Mouse (Mus musculus): Measurements from ENCODE around the gene Icam1. TPM values are rescaled to one million over a fixed set of nuclear protein-coding genes. Genes with fewer than 3 reads are reported as not detected.

Icam1 gene
- total RNA-seq, 2 experiments from 2014 or later: 3.1 to 3.4 TPM

DNA sequence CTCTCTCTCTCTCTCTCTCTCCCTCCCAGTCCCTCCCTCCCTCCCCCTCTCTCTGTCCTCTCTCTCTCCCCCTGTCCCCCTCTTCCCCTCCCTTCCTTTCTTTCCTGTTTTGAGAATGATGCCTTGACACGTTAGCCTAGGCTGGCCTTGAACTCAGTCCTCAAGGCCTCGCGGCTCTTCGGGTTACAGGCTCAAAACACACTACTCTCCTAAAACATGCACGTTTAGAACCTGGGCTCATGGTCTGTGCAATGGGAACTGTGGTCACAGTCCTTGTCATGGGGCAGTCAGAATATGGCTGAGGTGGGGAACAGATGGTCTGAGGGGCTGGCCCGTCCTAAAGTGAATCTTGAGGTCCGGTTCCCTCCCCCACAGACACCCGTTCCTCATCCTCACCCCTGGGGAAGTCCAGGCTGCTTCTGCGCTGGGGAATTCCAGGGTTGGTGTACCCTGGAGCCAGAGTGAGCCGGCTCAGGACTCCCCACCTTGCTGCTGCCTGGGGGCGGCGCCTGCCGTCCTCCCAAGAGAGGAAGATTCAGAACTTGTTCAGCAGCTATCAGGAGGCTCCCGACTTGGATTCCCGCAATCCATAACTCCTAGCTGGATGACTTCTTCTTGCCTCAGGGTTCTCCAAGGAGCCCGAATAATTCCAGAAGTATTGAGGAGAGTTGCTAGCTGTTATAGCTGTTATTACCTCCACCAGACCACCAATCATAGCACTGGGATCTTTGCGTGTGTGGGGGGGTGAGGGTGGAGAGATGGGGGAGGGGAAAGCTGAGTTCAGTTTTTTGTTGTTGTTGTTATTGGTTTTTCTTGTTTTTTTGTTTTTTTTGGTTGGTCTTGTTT is 769 bp downstream of the Icam1 start:
- no peak for DNase-seq
- intact Hi-C loops (cut with DNase I; ENCODE audit: low total_unique reads): no loop called here

GRCm38 (mm10) chr9:21017177-21017575 is 1.4 kb downstream of the Icam1 start:
- no peak for DNase-seq
- intact Hi-C loops (cut with DNase I; ENCODE audit: low total_unique reads): no loop called here

DNA sequence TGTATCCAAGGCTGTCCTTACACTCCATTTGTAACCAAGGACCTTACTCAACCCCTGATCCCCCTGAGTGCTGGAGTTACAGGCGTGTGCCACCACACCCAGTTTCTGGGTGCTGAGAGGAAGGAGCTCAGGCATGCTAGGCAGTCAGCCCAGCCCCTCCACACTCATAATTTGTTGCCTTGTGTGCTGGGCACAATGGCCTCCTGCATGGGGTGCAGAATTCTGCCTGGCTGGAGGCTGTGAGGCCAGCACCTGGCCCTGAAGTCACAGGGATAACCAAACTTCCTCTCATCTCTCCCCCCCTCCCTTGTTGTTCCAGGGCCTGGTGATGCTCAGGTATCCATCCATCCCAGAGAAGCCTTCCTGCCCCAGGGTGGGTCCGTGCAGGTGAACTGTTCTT is 2.8 kb downstream of the Icam1 start:
- intact Hi-C loops (cut with DNase I; ENCODE audit: low total_unique reads): no loop called here
- no peak for DNase-seq

- DNase-seq: no peak
- intact Hi-C loops (cut with DNase I; ENCODE audit: low total_unique reads): no loop called here
Measured at GRCm38 (mm10) chr9:21021363-21021762, 5.6 kb downstream of the Icam1 start.

- no peak for DNase-seq
- intact Hi-C loops (cut with DNase I; ENCODE audit: low total_unique reads): no loop called here
Measured at GRCm38 (mm10) chr9:21022288-21022687, 6.5 kb downstream of the Icam1 start.

DNA sequence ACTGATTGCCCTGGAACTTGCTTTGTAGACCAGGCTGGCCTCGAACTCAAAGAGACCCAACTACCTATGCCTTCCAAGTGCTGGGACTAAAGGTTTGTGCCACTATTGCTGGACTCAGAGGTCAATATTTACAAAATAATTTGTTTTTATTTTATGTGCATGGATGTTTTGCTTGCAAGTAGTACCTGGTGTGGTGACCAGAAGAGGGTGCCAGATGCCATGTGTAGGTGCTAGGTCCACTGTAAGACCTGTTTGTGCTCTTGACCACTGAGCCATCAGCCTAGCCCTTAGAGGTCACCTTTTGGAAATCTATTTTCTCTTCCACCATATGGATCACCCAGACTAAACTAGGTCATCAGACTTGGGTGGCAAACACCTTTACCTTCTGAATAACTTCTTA is 6.9 kb downstream of the Icam1 start:
- intact Hi-C loops (cut with DNase I; ENCODE audit: low total_unique reads): no loop called here
- no peak for DNase-seq

DNA sequence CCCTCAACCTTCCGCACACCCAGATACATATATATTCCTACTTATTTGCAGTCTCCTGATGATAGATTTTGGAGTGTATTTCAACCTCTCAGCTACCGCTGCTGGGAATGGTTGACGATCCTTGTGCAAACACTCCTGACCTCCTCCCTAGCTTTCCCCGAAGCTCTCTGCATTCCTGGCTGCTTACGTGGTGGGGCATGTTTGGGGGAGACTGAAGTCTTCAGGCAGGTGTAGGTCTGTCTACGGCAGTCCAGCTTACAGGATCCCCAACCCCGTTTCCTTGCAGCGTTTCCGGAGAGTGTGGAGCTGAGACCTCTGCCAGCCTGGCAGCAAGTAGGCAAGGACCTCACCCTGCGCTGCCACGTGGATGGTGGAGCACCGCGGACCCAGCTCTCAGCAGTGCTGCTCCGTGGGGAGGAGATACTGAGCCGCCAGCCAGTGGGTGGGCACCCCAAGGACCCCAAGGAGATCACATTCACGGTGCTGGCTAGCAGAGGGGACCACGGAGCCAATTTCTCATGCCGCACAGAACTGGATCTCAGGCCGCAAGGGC is 9.5 kb downstream of the Icam1 start:
- intact Hi-C loops (cut with DNase I; ENCODE audit: low total_unique reads): no loop called here

GRCm38 (mm10) chr9:21026849-21027248 is 11.1 kb downstream of the Icam1 start:
- intact Hi-C loops (cut with DNase I; ENCODE audit: low total_unique reads): no loop called here
- DNase-seq: no peak

More for the DNA sequence above, 9.5 kb downstream of the Icam1 start:
- no peak for DNase-seq

GRCm38 (mm10) chr9:21027774-21028290 is 12.0 kb downstream of the Icam1 start:
- intact Hi-C loops (cut with DNase I; ENCODE audit: low total_unique reads): no loop called here
- DNase-seq: no peak

- no peak for DNase-seq
- intact Hi-C loops (cut with DNase I; ENCODE audit: low total_unique reads): no loop called here
Measured at GRCm38 (mm10) chr9:21028560-21029110, 12.8 kb downstream of the Icam1 start.

DNA sequence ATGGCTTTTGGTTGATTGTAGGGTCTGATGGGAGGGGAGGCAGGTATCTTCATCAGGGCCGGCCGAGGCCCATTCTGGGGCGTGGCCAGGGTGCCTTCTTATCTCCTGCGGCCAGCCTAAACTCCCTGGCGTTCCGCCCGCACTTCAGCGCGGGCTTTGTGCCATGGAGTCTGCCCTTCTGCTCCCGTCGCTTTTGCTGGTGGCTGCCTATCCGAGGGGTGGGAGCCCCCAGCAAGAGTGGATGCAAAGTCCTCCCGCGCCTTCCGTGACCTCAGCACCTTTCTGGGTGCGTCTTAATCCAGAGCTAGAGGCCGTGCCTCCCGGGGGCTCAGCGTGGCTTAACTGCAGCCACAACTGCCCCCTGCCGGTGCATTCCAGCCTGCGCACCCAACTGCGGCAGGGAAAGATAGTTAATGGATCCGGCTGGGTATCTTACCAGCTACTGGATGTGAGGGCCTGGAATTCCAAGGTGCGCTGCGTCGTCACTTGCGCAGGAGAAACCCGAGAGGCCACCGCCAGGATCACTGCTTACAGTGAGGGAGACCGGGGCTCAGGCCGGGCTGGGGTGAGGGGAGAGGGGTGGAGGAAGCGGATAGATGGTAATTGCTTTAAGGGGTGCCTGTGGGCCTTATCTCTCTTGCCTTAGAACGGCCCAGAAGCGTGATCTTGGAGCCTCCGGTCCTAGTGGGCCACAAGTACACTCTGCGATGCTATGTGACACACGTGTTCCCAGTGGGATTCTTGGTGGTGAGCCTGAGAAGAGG is 13.7 kb downstream of the Icam1 start, which contains the start of gene Icam4:
Gene Icam4, plus strand, starts transcription at position 83 of the 764 bp plus-strand sequence.
- peak; percentile 85 for DNase-seq
- intact Hi-C loops (cut with DNase I; ENCODE audit: low total_unique reads): loop anchor here (5.0 kb wide), 1 partner anchor 108 kb away; no protein-coding TSS in a partner anchor

- peak; percentile 11 for DNase-seq
- intact Hi-C loops (cut with DNase I; ENCODE audit: low total_unique reads): loop anchor here (5.0 kb wide), 1 partner anchor 107 kb away; no protein-coding TSS in a partner anchor
Measured at GRCm38 (mm10) chr9:21030055-21030600, 14.3 kb downstream of the Icam1 start.

DNA sequence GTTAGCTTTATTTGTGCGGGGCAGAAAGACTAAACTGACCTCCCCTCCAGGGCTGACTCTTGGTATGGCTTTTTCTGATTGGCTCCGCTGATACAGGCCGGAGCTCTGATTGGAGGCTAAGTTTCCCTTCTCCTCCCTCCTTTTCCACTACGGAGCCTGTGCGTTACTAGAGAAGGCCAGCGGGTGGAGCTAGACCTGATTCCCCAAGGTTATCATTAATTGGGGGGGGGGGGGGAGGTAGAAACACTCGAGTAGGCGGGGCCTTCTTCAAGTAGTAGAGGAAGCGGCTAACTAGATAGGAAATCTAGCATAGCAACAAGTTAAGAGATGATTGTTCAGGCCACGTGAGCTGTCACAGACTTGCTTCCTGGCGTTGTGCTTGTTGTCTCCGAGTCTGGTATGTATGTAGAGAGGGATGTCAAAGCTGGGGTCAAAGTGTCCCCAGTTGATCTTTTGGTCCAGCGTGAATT is 15.0 kb downstream of the Icam1 start:
- intact Hi-C loops (cut with DNase I; ENCODE audit: low total_unique reads): loop anchor here (5.0 kb wide), 1 partner anchor 106 kb away; no protein-coding TSS in a partner anchor
- DNase-seq: peak; percentile 87

GRCm38 (mm10) chr9:21031251-21031895 is 15.6 kb downstream of the Icam1 start:
- intact Hi-C loops (cut with DNase I; ENCODE audit: low total_unique reads): loop anchor here (5.0 kb wide), 1 partner anchor 106 kb away; no protein-coding TSS in a partner anchor
- DNase-seq: peak; percentile 75

DNA sequence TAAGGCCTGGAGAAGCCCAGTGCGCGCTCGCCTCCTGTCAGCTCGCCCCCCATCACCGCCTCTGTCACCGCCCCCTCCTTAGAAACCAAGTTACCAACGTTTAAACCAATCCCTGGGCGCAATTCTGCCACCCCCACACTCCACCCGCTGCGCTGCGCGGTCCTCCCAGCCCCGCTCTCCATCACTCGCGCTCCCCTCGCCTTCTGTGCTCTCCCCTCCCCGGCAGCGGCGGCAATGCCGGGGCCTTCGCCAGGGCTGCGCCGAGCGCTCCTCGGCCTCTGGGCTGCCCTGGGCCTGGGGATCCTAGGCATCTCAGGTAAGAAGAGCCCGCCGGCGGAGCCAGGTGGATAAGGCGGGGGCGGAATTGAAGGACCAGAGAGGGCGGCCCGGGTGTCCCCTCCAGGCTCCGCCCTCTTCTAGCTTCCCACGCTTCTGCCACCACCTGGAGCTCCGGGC is 16.1 kb downstream of the Icam1 start, which contains the start of gene Icam5:
Gene Icam5, plus strand, starts transcription at position 178 of the 456 bp plus-strand sequence.
- DNase-seq: peak; percentile 23
- intact Hi-C loops (cut with DNase I; ENCODE audit: low total_unique reads): loop anchor here (5.0 kb wide), 1 partner anchor 105 kb away; no protein-coding TSS in a partner anchor

DNA sequence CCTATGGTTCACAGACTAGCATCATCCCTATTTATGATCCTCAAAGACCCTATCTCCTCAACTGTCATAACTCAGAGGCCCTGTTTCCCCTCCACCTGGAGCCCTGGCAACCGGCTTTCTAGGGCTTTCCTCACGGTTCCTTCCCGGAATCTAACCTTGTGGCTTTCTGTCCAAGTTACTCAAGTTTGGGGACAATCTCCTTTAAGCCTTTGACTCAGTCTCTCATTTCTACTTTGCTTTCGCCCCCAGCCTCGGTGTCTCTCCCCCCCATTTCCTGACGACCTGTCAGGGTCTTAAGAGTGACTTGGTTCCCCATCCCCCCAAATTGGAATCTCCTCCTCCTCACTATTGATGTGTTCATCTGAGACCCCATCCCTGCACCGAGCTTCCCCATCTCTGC is 16.7 kb downstream of the Icam1 start:
- intact Hi-C loops (cut with DNase I; ENCODE audit: low total_unique reads): loop anchor here (5.0 kb wide), 1 partner anchor 105 kb away; no protein-coding TSS in a partner anchor
- no peak for DNase-seq

DNA sequence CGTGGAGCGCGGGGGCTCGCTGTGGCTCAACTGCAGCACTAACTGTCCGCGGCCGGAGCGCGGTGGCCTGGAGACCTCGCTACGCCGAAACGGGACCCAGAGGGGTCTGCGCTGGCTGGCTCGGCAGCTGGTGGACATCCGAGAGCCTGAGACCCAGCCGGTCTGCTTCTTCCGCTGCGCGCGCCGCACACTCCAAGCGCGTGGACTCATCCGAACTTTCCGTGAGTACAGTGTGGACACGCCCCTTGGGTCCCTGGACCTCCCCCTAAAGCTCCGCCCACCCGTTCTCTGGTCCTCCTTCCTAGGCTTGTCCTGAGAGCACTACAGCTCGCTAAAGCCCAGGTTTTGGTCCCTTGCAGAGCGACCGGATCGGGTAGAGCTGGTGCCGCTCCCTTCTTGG is 17.4 kb downstream of the Icam1 start:
- intact Hi-C loops (cut with DNase I; ENCODE audit: low total_unique reads): loop anchor here (5.0 kb wide), 1 partner anchor 104 kb away; no protein-coding TSS in a partner anchor
- peak; percentile 85 for DNase-seq

GRCm38 (mm10) chr9:21034481-21035085 is 18.8 kb downstream of the Icam1 start:
- intact Hi-C loops (cut with DNase I; ENCODE audit: low total_unique reads): loop anchor here (5.0 kb wide), 1 partner anchor 103 kb away; no protein-coding TSS in a partner anchor
- no peak for DNase-seq
